8 mouse cellular contexts compared by ENCODE assay signal in genomic region chr3:129256283-129256682, GRCm38 (mm10). TPM values are rescaled to one million over a fixed set of nuclear protein-coding genes. Genes with fewer than 3 reads are reported as not detected.
DNase-seq lines count a peak whose midpoint lies in the region; ATAC-seq lines count a peak whose summit lies in the region.

No protein-coding gene starts in this region.

- H3K27me3 ChIP-seq in forebrain, embryonic 12.5 days, result no peaks in the 10 kb centered on the region
- H3K27me3 ChIP-seq in limb, embryonic 12.5 days, result peaks cover 5% of the 10 kb centered on the region; the same call in 1 of the 2 replicates

- H3K4me3 ChIP-seq in forebrain, embryonic 12.5 days (replicated peaks), result peak overlapping the region; percentile 29
- peak overlapping the region; percentile 27 for H3K4me3 ChIP-seq in limb, embryonic 12.5 days (replicated peaks)

- peak overlapping the region; percentile 39 for H3K4me2 ChIP-seq in forebrain, embryonic 12.5 days
- peak overlapping the region; percentile 50 for H3K4me2 ChIP-seq in limb, embryonic 12.5 days

- H3K36me3 ChIP-seq in forebrain, embryonic 12.5 days (replicated peaks), result no peaks in the 10 kb centered on the region
- H3K36me3 ChIP-seq in limb, embryonic 12.5 days, result no peaks in the 10 kb centered on the region

- peak; percentile 39; the same call in 1 of the 2 replicates for ATAC-seq in forebrain, embryonic 12.5 days (ENCODE audit: low FRiP score)
- no peak for ATAC-seq in limb, embryonic 12.5 days (ENCODE audit: insufficient number of reproducible peaks, insufficient read depth, low FRiP score, low TSS enrichment, low read depth)
- ATAC-seq in CD4-positive, CD25-positive, alpha-beta regulatory T cell, adult 4 months, result no peak
- ATAC-seq in granulocyte monocyte progenitor cell, adult 5-6 weeks (replicated peaks; ENCODE audit: poor library complexity, severe bottlenecking), result no peak

- no peak overlapping the region; the same call in 1 of the 2 replicates for H3K9ac ChIP-seq in forebrain, embryonic 12.5 days
- no peak overlapping the region for H3K9ac ChIP-seq in limb, embryonic 12.5 days (replicated peaks)

- no peak overlapping the region for H3K27ac ChIP-seq in forebrain, embryonic 12.5 days
- no peak overlapping the region for H3K27ac ChIP-seq in limb, embryonic 12.5 days

- no peaks in the 10 kb centered on the region for H3K4me1 ChIP-seq in forebrain, embryonic 12.5 days
- H3K4me1 ChIP-seq in limb, embryonic 12.5 days (replicated peaks), result no peaks in the 10 kb centered on the region

- peak; percentile 6 for DNase-seq in left cerebral cortex, postnatal 4 days
- DNase-seq in left cerebral cortex, adult 18-20 months (ENCODE audit: low spot score in 2 of 2), result no peak
- DNase-seq in retina, postnatal 1 day, result peak; percentile 15
- DNase-seq in thymus, adult 18-20 months, result no peak

- 53% methylated on average over 19 of the region's 19 CpGs for WGBS in forebrain, embryonic 12.5 days
- WGBS in limb, embryonic 12.5 days, result 54% methylated on average over 19 of the region's 19 CpGs

- H3K9me3 ChIP-seq in forebrain, embryonic 12.5 days, result no peaks in the 10 kb centered on the region
- no peaks in the 10 kb centered on the region for H3K9me3 ChIP-seq in limb, embryonic 12.5 days

- intact Hi-C loops in left cerebral cortex, postnatal 4 days (cut with DNase I), result no loop called here

RNA-seq across cellular contexts. Expression of gene Pitx2, which starts 56.6 kb away (rescaled TPM):
- not detected for total RNA-seq in left cerebral cortex, postnatal 4 days (2021)
- not detected for total RNA-seq in left cerebral cortex, adult 18-20 months (2021)
- 15.9 and 28.3 TPM in 2 replicates for polyA plus RNA-seq in forebrain, embryonic 12.5 days (2016; fragmentation: Nextera tagmentation; extraction: Ambion mirVana)
- 34.8 and 35.6 TPM in 2 replicates for polyA plus RNA-seq in limb, embryonic 12.5 days (2016; fragmentation: Nextera tagmentation; extraction: Ambion mirVana)
- polyA plus RNA-seq in CD4-positive, CD25-positive, alpha-beta regulatory T cell, adult 4 months (2017; shearing (Covaris generic)), result under 1 TPM; 0.42 to 0.55 TPM
- total RNA-seq in granulocyte monocyte progenitor cell, adult 5-6 weeks (2014; fragmentation: Nextera tagmentation), result not detected in 2 replicates
- not detected in 2 replicates for total RNA-seq in granulocyte monocyte progenitor cell, adult 5-6 weeks (2017)

Comparison
In these comparisons a context has a peak if more than half of its experiments do, and no peak if none do; other contexts are left out.
1. DNase-seq: peak in left cerebral cortex, postnatal 4 days (single experiment) and retina, postnatal 1 day (single experiment); none in left cerebral cortex, adult 18-20 months (0 of 2) and thymus, adult 18-20 months (0 of 2).